Mouse (Mus musculus) gastrocnemius, postnatal 10 days (tissue): ENCODE data around the gene Chpf2. TPM values are rescaled to one million over a fixed set of nuclear protein-coding genes. Genes with fewer than 3 reads are reported as not detected.

Experiments used
- DNase-seq: peaks from one replicate; pipeline ENCODE4 v3.0.0; 2021; ENCODE audit warnings: mixed read lengths
- total RNA-seq, 2 experiments: library from RNA; stranded (reverse); gene quantifications; 2 replicates each; pipeline ENCODE4 v1.2.3; 2021

The Chpf2 gene
- total RNA-seq, 2 experiments from 2014 or later = 19.6 to 29.4 TPM

DNA sequence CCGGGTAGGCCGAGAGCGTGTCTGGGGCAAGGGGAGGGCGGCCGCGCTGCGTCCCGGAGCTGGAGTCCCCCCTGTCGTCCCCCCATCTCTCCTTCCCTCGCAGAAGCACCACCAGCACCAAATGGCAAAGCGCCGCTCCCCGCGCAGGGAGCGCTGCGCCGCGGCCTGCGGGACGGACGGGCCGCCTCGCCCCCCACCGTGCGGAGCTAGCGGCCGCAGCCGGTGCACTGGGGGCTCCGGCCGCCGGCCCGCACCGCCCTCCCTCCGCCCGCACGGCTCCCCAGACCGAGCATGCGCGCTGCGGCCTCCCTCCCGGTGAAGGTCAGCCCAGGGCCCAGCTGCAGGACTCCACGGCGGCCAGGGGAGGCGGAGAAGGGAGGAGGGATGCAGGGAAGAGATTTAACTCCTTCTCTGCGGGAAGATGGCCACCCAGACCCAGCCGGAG lies 18.1 kb downstream of the Chpf2 start:
- peak; percentile 91 for DNase-seq

DNA sequence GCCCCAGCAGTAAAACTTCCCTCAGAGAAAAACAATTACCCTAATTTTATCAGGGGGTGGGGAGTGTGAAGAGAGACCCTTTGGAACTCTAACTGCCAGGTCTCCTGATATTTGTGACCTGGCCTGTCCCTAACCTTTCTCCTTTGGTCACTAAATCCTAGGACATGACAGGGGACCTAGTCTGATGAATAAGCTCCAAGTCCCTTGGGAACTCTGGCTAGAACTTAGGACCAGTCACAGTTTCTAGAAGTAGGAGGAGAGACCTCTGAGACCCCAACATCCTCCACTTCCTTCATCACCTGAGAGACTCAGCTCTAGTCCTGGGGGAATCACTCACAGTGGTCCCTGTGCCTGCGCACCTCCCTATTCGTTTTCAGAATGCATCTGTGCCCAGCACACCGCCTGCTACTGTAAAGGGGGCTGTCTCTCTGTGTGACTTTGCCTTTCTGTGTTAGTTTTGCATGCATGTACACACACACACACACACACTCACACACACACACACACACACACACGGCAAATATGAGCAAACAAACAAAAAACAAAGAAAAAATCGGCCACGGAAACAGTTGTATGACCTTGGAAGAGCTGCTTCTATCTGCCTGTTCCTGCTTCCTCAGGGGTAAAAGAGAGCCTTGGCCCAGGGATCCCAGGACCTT lies 18.9 kb downstream of the Chpf2 start:
- DNase-seq = no peak

DNA sequence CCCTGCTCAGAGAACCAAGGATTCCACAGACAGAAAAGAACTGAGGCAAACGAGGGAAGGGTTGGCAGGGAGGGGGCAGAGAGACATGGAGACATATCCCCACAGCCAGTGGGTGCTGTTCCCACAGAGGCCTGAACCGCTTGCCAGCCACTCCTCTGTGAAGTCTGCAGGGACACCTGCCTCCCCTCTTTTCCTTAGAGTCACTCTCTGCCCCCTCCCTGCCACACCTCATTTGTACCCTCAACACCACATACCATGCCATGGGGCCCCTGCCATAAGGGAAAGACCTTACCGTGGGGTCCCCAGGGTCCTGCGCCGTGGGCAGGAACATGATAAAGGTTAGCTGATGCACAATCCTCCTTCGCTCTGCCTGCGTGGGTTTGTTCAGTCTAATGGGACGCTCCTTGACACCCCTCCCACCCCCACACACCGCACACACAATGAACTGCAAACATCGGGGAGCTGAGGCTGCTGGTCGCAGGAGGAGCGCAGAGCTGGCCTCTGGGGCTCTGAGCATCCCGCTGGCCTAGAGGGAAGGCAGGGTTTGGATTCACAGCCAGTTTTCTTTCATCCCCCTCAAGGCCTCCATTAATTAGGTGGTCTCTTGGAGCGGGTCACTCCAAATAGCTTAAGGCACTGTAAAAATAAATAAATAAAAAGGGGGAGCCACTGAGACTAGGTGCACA lies 19.6 kb downstream of the Chpf2 start:
- no peak for DNase-seq

DNA sequence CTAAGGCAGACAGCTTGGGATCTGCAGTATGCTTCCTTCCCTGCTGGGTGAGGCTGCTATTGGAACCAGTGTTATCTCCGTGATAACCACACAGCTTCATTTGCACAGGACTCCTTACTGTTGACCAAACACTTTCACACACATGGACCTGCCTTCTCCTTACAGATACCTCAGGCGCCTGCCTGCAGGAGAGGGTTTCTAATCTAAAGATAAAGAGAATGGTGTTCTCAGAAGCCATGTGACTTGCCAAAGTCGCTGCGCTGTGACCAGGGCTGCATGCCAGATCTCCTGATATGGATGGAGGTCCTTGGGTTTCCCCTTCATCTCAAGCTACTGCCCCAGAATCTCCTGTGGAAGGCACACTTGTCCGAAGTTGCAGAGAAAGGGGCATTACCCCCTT lies 22.8 kb downstream of the Chpf2 start:
- DNase-seq = no peak

DNA sequence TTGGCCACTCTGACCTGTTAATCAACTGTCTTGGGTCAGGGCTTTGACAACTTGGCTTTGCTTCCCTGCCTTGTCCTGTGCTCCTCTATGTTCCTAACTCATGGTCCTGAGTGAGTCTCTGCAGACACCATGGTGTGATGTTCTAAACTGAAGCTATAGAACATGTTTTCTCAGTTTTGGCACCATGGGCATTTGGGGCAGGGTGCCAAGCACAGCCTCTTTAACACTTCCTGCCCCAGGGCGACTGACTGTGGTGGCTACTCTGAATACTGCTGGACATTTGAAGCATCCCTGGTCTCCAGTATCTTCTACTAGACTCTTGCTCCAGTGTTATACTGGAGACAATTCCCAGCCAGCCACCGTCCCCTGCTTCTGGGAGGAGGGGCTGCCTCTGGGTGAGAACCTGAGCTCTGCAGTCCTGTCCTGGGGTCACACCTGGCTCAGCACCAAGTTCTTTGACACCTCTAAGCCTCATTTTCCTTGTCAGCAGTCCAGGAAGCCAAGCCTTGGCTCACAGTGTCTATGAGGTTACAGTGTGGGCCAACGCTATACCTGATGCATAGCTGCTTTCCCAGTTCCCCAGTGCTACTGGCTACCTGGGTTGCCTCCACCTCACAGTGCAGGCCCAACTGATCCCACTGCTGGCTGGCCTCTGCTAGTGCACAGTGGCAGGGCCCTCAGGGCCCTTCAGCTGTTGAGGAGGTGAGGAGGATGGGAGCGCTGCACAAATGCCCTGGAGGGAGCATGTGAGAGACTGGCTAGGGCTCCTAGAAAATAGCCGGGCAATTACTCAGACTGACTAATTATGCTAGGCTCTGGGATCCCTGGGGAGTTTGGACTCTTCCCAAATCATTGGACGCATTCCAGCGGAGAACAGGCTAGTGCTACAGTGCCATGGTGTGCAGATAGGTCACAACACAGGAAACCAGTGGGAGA lies 25.1 kb downstream of the Chpf2 start:
- no peak for DNase-seq

DNA sequence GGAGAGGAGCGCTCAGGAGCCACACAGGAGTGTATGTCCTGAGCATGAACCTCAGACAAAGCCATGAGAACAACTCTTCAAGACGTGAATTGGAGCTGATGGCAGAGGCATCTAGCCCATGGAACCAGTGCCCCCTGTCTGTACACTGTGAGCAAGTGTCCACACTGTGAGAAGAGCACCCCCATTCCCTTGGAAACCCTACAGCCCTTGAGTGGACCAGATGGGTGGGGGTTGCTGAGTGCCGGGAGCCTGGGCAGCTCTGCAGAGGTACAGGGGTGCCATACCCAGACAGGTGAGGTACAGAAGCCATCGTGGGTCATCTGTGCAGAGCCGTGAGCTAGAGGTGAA lies 25.7 kb downstream of the Chpf2 start:
- no peak for DNase-seq

DNA sequence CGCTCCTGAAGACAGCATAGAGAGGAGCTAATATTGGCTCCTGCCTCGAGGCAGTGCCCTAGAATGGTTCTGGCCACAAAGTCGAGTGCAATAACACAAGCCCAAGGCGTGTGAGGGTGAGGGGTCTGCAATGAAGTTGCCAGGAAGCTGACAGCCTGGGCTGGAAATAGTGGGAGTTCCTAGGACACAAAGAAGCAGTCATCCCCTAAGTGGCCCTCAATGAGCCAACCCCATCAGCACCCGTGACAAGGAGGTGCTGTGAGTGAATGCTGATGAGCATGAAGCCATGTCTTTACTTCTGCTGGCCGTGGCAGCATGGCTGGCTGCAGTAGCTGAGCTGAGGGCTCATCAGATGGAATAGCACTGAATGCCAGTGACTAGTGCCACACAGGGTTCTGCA lies 28.6 kb downstream of the Chpf2 start:
- no peak for DNase-seq

DNA sequence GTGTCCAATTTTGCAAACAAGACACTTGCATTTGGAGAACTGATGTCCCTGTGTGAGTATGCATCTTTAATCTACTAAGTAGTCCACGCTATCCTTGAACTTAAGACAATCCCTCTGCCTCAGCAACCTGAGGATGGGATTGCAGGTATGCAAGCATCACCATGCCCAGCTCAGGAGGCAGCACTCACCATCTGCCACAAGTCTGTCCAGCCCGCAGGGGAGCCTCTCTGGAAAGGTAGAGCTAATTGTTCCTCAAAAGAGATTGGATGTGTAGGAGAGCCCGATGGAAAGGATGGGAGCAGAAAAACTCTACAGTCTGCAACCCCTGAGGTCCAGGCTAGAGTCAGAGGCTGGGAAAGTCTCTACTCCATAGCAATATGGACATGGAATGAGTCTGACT lies 32.4 kb downstream of the Chpf2 start:
- DNase-seq = no peak

DNA sequence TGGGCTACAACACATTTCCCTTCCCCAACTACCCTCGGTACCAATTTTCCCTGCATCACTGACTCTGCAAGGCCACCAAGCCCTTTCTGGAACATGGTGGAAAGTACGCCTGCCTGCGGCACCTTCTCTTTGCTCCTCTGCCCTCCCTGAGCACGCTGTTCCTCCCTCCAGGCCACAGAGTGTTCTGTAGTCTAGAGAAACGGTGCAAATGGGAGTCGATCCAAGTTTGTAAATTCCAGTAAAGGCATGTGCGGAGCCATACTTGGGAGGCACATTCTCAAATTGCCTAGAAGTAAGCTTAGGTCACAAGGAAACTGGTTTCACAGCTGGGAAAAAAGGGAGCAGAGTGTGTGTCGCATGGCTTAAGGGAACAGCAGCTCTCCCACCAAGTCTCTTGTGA lies 33.6 kb downstream of the Chpf2 start:
- DNase-seq = no peak

DNA sequence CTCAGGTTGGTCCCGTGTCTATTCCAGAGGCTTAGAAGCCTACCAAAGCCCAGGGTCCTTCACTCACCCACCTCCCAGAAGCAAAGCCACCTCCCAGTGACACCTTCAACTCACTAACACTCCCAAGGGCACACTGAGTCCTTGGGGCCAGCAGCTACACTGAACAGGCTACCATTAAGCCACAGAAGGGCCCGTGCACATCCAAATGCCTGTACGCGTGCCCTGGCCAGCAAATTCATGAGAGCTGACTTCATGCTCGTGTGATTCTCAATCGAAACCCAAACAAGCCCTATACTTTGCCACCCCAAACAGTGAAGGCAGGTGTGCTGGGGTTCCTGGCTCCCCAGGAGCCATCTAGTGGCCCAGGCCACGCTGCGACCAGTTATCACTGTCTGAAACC lies 34.1 kb downstream of the Chpf2 start:
- DNase-seq = no peak

DNA sequence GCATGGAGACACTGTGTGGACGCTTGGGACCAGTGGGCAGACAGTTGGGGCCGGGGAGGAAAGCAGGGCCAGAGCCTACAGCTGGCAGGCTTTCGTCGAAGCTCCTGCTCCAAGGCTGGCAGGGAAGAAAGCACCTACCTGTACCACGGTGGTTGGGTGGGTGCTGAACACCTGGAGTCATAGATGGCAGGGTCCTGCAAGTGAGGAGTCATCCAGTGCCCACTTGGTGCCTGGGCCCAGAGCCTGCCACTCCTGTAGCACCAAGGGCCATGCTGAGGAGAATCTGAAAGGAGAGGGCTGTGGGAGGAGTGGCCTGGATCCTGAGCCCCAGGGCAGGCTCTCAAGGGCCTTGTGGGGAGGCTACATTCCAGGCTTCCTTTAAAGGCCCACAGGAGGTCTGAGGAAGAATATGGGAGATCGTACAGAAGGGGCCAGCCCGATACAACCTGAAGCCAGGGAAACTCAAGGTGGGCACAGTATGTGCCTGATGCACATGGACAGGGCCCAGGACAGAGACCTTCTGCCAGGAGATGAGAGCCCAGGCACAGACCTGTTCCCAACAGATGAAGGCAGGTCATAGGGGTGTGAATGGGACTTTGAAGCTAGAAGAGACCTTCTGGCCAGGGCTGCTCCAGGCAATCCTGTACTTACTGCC lies 36.0 kb downstream of the Chpf2 start:
- no peak for DNase-seq

DNA sequence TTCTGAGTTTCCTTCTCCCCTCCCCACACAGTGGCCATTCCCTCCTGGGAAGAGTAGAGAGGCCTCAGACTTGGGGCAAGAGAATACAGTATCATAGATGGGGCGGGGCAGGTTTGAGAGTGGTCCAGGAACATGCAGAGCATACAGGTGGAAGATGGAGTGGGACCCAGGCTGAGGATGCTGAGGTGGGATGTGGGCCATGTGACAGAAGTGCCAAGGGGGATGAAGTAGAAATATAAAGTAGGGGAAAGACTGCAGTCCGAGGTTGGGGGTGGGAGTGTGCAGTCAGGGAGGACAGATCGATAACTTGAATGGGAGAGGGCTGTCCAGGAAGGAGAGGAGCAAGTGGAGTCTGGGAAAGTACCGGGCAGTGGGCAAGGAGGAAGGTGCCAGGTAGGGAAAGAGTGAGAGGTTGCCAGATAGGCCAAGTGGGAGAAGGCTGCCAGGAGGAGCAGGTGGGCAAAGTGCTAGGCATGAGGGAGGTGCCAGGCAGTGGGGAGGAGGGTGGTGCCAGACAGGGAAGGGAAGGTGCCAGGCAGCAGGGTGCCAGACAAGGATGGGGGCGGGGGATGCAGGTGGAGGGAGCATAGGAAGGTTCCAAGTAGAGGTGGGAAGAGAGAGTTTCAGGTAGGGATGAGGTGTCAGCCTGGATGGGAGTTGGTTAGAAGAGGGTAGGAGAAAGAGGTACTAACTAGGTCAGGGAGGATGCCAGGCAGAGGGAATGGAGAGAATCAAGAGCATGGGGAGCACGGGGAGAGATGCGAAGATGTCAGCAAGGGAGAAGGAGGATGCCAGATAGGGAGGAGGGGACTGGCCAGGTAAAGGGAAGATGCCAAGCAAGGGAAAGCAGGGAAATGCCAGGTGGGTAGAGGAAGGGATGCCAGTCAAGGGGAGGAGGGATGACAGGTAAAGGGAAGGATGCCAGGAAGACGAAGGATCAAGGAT lies 36.8 kb downstream of the Chpf2 start:
- DNase-seq = no peak

DNA sequence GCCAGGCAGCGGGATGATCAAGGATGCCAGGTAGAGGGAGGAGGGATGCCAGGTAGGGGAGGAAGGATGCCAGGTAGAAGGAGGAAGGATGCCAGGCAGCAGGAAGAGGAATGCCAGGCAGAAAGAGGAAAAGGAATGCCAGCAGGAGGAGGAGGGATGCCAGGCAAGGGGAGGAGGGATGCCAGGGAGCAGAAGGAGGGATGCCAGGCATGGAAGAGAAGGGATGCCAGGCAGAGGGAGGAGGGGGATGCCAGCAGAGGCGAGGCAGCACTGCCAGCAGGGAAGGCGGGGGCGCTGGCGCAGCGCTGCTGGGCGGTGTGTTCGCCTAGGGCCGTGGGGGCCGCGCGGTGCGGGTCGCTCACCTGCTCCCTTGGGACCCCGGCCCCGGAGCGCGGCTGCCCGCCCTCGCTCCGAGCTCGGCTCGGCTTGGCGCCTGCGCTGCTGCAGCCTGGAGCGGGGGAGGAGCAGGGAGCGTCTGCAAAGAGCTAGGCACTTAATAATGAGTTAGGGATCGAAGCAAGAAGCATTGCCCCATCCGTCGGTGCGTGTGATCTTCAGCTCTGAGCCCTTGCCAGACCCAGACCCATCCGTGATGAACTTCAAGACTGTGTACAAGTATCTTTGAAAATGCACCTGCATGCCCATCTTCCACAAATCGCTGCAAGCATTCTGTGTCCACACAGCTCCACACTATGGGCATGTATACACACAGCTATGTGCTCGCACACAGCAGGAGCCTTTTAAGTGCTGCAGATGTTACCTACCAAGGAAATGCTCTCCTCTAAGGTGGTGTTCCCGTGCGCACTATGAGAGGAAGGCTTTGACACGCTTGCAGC lies 37.7 kb downstream of the Chpf2 start, which contains the start of gene Smarcd3:
Gene Smarcd3 (minus strand): TSS at position 426 of the 836 bp plus-strand sequence.
- peak; percentile 40 for DNase-seq

DNA sequence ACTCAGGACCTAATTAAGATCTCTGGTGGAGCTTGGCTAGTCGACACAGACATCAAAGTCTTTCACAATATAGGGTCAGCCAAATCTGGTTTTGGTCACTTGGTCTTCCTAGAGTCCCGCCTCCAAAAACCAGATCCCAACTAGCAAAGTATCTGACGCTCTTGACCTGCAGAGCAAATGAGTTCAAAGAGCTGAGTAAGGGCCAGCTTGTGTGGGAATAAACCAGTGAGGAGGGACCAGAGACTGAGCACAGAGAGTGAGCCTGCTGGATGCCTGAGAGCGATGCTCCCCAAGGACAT lies 38.2 kb downstream of the Chpf2 start:
- no peak for DNase-seq

DNA sequence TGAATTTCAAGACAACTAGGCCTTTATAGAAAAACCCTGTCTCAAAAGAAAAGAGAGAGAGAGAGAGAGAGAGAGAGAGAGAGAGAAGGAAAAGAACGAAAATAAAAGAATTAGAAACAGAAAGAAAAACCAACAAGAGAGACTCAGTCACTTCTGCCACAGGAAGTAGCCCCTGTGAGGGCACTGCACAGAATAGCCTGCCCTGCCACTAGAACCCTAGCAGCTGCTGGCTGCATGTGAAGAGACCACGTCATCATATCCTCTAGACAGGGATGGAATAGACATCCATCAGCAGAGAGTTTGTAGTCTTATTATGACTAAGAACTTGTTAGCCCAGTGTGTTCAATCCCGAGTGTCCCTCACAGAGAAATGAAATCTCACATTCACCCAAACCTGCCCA lies 43.2 kb downstream of the Chpf2 start:
- DNase-seq = no peak

DNA sequence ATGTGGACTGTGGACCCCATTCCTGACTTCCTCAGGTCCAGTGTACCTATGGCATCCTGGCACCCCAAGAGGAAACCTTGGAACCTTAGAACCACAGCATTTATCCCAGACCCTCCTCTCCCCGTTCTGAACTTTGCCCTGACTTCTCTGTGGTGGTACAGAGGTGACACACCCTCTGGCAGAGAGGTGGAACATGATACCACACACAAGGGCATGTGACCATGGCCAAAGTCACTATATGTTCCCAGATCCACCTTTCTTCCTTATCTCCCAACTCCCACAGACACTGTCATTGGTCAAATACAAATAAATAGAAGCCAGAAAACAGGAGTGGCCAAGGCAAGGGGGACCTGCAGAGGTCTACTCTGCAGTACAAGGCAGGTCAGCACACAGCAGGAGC lies 48.6 kb downstream of the Chpf2 start:
- DNase-seq = no peak

DNA sequence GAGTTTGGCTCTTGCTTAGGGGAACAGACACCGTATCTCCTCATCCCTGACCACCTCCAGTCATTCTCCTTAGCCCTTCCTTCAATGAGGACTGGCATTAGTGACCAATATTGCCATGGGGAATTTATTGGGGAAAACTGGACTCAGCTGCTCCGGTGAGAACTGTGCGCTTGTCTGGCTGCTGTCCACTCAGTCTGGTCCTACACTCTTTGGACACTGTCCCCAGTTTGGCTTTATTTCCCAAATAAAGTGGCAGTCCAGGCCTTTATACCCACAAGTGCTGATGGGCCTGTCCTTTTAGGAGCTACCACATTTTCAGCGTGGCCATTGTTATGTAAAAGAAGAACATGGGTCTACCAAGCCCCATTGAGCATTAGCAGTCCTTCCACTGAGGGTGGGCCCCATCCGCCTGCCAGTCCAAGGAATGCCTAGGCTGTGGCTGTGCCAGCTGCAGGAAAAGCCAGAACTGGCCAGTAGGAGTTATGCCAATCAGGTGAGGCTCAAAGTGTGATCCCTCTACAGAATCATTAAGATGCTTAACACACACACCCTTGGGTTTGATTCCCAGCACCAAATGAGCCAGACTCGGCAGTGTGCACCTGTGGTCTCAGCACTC lies 49.1 kb downstream of the Chpf2 start:
- no peak for DNase-seq

DNA sequence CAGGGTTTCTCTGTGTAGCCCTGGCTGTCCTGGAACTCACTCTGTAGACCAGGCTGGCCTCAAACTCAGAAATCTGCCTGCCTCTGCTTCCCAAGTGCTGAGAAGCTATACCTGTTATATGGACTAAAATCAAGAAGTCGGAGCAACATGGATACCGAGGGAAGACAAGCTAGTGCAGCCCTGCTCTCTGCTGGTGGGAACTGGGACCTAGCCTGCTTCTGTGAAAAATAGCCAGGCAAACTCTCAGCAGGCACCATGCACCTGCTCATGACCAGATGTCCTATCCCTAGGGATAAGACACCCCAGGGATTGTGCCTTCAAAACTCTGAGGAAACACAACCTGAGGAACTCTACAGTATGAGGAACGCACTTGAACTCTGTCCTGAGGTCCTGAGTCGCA lies 50.4 kb downstream of the Chpf2 start:
- no peak for DNase-seq

DNA sequence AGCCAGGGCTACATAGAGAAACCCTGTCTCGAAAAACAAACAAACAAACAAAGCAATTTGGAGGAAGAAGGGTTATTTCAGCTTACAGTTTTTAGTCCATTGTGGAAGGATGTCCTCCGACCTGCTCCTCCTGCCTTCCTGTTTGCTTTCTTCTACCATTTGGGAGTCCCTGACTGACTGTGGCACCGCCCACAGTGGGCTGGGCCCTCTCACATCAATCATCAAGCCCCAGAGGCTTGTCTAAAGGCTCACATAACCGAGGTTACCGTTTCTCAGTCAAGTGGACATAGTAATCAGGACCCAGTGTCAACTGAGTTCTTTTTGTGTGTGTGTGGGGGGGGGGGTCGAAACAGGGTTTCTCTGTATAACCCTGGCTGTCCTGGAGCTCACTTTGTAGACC lies 51.6 kb downstream of the Chpf2 start:
- DNase-seq = no peak

DNA sequence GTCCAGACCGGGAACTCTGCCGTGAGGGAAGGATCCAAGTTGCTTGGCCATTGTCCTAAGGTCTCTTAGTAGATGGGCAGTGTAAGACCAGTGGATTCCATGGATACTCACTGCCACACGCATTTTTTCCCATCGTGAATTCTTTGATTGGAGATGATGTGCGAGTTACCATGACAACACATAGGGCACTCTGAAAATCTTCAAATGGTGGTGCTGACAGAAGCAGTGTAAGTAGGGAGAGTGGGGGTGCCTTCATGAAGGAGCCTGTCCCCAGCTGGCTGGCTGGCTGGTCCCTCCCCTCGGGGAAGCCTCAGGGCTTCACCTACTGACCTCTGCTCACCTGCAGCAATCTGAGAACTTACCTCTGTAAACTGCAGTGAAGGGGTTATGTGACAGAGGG lies 52.5 kb downstream of the Chpf2 start:
- no peak for DNase-seq
